Mouse (Mus musculus) spleen, postnatal 4 days (tissue): ENCODE measurements around the gene Rpl39.
A peak's percentile ranks its signal among the peaks of the same experiment; 100 is the strongest.
"Not testable (repeated sequence)": the region's sequence is repeated elsewhere in the genome, so short reads cannot be mapped to it uniquely, and the experiment has no call there.

Source experiments
- DNase-seq, 2 experiments: peaks; one replicate each; pipeline ENCODE4 v3.0.0; 2022; ENCODE audit warnings: low spot score in 2 of 2

The Rpl39 gene

GRCm38 (mm10) chrX:37084927-37085660, at the start of gene Rpl39:
TSS of gene Rpl39 (minus strand) at chrX:37085402.
- DNase-seq: peak; percentile 86 to 89

GRCm38 (mm10) chrX:37126671-37127358, 41.6 kb upstream of the Rpl39 start, which contains the start of gene Nkap:
TSS of gene Nkap (plus strand) at chrX:37126795.
- DNase-seq: peak; percentile 74 to 85

GRCm38 (mm10) chrX:37125511-37125910, 40.3 kb upstream of the Rpl39 start:
- DNase-seq: no peak

- no peak for DNase-seq
Measured at GRCm38 (mm10) chrX:37120212-37120611, 35.0 kb upstream of the Rpl39 start.

GRCm38 (mm10) chrX:37119585-37119984, 34.4 kb upstream of the Rpl39 start:
- no peak for DNase-seq

GRCm38 (mm10) chrX:37117085-37117484, 31.9 kb upstream of the Rpl39 start:
- DNase-seq: no peak

GRCm38 (mm10) chrX:37110881-37111193, 25.6 kb upstream of the Rpl39 start:
- no peak for DNase-seq

- DNase-seq: peak; percentile 90 to 91
Measured at GRCm38 (mm10) chrX:37110193-37110880, 25.1 kb upstream of the Rpl39 start, which contains the start of gene Upf3b. TSS of gene Upf3b (minus strand) at chrX:37110322.

GRCm38 (mm10) chrX:37109526-37110192, 24.5 kb upstream of the Rpl39 start:
- no peak for DNase-seq

GRCm38 (mm10) chrX:37103826-37104225, 18.6 kb upstream of the Rpl39 start:
- DNase-seq: no peak

- no peak for DNase-seq
Measured at GRCm38 (mm10) chrX:37098681-37099080, 13.5 kb upstream of the Rpl39 start.

GRCm38 (mm10) chrX:37095106-37095768, 10.0 kb upstream of the Rpl39 start:
- DNase-seq: no peak

GRCm38 (mm10) chrX:37091457-37091856, 6.3 kb upstream of the Rpl39 start:
- DNase-seq: no peak

GRCm38 (mm10) chrX:37088778-37089177, 3.6 kb upstream of the Rpl39 start:
- no peak for DNase-seq

GRCm38 (mm10) chrX:37085665-37086064, 463 bp upstream of the Rpl39 start:
- no peak for DNase-seq

GRCm38 (mm10) chrX:37084318-37084926, 780 bp downstream of the Rpl39 start:
- peak in 1 of 2 experiments; percentile 12 for DNase-seq

GRCm38 (mm10) chrX:37081194-37081593, 4.0 kb downstream of the Rpl39 start:
- DNase-seq: no peak

GRCm38 (mm10) chrX:37080345-37080744, 4.9 kb downstream of the Rpl39 start:
- DNase-seq: not testable (repeated sequence)

- no peak for DNase-seq
Measured at GRCm38 (mm10) chrX:37076651-37077050, 8.6 kb downstream of the Rpl39 start.

GRCm38 (mm10) chrX:37074262-37074892, 10.8 kb downstream of the Rpl39 start:
- DNase-seq: peak; percentile 50 to 81

- no peak for DNase-seq
Measured at GRCm38 (mm10) chrX:37068766-37069165, 16.4 kb downstream of the Rpl39 start.
